Mouse (Mus musculus) lung, adult 10 weeks (tissue): Measurements from ENCODE around the gene Mettl11b. TPM values are rescaled to one million over a fixed set of nuclear protein-coding genes. Genes with fewer than 3 reads are reported as not detected.

Experiments
- polyA plus RNA-seq: library from polyadenylated mRNA; stranded (reverse); fragments of 350-450 nt; fragmentation: Illumina TruSeq; extraction: RNeasy Lipid Tissue Mini Kit (QIAGEN cat#74804); gene quantifications from one replicate; pipeline ENCODE4 v1.2.3, GENCODE M21; 2014; ENCODE audit warnings: low read depth, low replicate concordance; ENCODE audit not compliant: insufficient read depth

Mettl11b gene
- not detected for polyA plus RNA-seq

DNA sequence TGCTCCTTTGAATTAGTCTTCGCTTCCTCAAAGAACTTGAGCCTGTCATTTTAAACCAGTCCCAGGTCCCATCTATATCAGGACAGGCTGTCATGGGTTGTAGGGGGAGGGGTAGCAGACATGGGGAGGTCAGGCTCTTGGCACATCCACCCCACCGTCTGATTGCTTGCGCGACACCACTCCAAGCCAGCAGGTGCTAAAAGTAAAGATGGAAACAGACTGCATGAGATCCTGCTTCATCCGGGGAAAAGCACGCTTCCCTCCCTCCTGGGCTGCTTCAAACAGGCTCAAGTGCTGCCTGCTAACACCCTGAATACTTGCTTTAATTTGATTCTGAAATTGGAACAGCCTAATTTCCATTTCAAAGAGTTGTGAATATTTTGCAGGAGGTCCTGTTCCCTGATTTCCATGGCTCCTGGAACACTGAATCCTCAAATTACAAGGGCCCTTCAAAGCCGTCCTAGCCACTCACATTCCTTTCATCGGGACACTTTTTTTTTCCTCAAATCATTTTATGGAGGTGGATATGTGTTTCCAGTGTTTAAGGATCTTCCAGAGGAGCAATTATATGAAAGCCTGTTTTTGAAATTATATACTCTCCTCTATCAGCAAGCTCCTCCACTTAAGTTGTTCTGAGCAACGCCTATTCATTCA, at the start of gene Mettl11b:
Gene Mettl11b (minus strand): TSS at position 127 of the 654 bp plus-strand sequence.

Other genes starting within 250 kb of the Mettl11b start
- gene Kifap3, start 54.4 kb upstream of the Mettl11b start, polyA plus RNA-seq, result 12.9 TPM
- 8.4 TPM for gene Scyl3, start 203.9 kb upstream of the Mettl11b start, polyA plus RNA-seq